Mouse (Mus musculus): ENCODE measurements at regions not wholly inside any gene's neighbourhood (a gene's known extent, or its start where the extent isn't known, plus 50 kb on each side); places are given as distances from the start of the nearest gene placed in this dataset.
"Not testable (repeated sequence)": the region's sequence is repeated elsewhere in the genome, so short reads cannot be mapped to it uniquely, and the experiment has no call there.

DNA sequence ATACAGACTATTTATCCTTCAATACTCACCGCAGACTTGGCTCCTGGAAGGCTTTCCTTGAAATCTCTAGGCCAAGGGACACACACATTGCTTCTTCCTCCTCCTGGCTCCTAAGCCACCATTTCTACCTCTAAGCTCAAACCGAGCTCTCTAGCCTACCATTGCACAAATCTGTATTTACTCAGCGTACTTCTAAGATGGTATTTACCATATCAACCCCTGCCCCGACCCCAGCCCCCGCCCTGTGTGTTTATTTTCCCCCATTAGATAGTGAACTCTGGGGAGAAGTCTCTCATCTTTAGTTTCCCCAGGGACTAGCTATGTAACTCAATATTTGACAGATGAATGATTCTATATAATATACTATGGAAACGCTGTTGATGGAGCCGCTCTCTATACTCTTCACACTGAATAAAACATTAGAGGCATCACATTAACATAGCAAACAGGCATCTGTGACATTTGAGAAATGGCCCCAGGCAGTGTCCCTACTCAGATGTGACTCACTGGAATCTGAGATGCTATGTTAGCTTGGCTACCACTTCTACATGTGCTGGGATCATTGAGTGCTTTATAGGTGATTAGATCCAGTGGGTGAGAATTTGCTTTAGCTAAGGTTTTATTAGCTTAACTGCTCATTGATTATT is 87.5 kb upstream of the Otx2 start:
- no peaks in the 10 kb centered on the region for H3K4me1 ChIP-seq (replicated peaks; ENCODE audit: low read depth, low read length)
- TF ChIP-seq CTCF (conservative IDR thresholded peaks at IDR 0.05; ENCODE audit: low read length) (no peak), NANOG (IDR thresholded peaks at IDR 0.05; ENCODE audit: borderline replicate concordance, low read length) (no peak), POU5F1 (IDR thresholded peaks at IDR 0.05; ENCODE audit: borderline replicate concordance, low read length) (no peak)
- H3K9me3 ChIP-seq (ENCODE audit: low read length) = no peaks in the 10 kb centered on the region
- H3K27me3 ChIP-seq (ENCODE audit: insufficient read depth, low read length) = peaks cover 18% of the 10 kb centered on the region
- H3K36me3 ChIP-seq (ENCODE audit: insufficient read depth, low read length) = no peaks in the 10 kb centered on the region
- H3K4me3 ChIP-seq (replicated peaks; ENCODE audit: low read length) = no peak overlapping the region

DNA sequence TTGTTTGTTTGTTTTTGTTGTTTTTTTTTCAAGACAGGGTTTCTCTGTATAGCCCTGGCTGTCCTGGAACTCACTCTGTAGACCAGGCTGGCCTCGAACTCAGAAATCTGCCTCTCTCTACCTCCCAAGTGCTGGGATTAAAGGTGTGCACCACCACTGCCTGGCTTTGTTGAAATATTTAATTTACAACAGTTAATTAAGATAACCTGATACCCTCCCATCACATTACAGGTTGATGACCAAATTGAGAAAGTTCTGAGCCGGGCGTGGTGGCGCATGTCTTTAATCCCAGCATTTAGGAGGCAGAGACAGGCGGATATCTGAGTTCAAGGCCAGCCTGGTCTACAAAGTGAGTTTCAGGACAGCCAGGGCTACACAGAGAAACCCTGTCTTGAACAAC is 81.5 kb upstream of the Otx2 start:
- H3K27me3 ChIP-seq (ENCODE audit: insufficient read depth, low read length) = peaks cover 30% of the 10 kb centered on the region
- H3K9me3 ChIP-seq (ENCODE audit: low read length); H3K4me3 ChIP-seq (replicated peaks; ENCODE audit: low read length); H3K36me3 ChIP-seq (ENCODE audit: insufficient read depth, low read length): not testable (repeated sequence)
- H3K4me1 ChIP-seq (replicated peaks; ENCODE audit: low read depth, low read length) = peaks cover 56% of the 10 kb centered on the region

DNA sequence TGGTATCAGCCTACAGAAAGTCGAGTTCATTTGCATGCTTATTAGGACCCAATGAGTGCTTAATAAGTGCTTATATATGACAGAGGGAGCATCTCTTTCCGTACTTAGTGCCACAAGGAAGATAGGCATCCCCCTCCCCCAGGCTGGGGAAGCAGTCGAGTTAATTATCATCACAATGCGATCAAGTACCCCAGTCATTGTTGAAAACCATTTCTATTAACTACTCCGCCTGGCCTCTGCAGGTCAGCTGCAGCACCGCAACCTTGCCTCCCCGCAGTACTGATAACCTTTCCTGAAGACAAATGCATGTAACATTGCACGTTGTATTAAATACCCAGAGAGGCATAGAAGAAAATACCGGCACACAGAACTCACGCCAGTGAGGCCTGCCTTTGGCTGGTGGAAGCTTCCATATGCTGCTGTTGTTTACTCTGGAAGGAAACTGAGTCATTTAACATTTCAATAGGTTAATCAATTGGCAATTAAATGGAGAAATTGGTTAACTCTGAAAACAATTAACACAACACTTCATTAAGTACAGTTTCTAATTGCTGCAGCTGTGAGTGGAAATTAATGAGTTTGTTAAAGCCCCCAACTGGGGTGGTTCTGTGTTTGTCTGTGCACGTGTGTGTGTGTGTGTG is 80.6 kb upstream of the Otx2 start:
- TF ChIP-seq CTCF (conservative IDR thresholded peaks at IDR 0.05; ENCODE audit: low read length) (no peak), POU5F1 (IDR thresholded peaks at IDR 0.05; ENCODE audit: borderline replicate concordance, low read length) (peak; percentile 74; the same call in 1 of the 2 replicates), NANOG (IDR thresholded peaks at IDR 0.05; ENCODE audit: borderline replicate concordance, low read length) (peak; percentile 88)
- peaks cover 64% of the 10 kb centered on the region for H3K4me1 ChIP-seq (replicated peaks; ENCODE audit: low read depth, low read length)
- H3K36me3 ChIP-seq (ENCODE audit: insufficient read depth, low read length) = no peaks in the 10 kb centered on the region
- H3K9me3 ChIP-seq (ENCODE audit: low read length) = no peaks in the 10 kb centered on the region
- H3K4me3 ChIP-seq (replicated peaks; ENCODE audit: low read length) = 0 out of 2 replicates have a peak overlapping the region, but pooled peaks have one; percentile 3
- H3K27me3 ChIP-seq (ENCODE audit: insufficient read depth, low read length) = peaks cover 31% of the 10 kb centered on the region

DNA sequence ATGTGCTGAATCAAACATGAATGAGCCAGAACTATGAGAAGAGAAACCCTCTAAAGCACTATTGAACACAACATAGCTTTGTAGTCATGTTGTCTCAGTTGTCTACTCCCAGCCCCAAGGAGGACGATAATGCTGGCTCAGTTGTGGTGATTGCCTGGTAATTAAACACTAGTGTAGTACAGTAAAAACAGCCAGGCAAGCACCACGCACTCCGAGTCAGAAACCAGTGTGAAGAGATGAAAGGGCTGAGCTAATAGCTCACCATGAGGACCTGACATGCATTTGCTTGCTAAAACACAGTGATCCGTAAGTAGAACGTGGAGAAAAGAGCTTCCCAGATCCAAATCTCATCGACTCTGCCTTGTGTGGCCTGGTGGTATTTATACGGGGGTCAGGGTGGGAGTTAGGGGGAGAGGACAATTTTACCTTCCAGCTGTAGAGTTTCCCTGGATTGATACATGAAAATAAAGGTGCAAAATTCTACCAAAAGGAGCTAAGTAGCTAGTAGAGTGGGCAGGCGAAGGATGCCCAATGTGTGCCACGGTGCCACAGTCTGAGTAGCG is 80.0 kb upstream of the Otx2 start:
- no peaks in the 10 kb centered on the region for H3K36me3 ChIP-seq (ENCODE audit: insufficient read depth, low read length)
- H3K4me3 ChIP-seq (replicated peaks; ENCODE audit: low read length) = 0 out of 2 replicates have a peak overlapping the region, but pooled peaks have one; percentile 3
- no peaks in the 10 kb centered on the region for H3K9me3 ChIP-seq (ENCODE audit: low read length)
- TF ChIP-seq CTCF (conservative IDR thresholded peaks at IDR 0.05; ENCODE audit: low read length) = no peak
- no peak for TF ChIP-seq POU5F1 (IDR thresholded peaks at IDR 0.05; ENCODE audit: borderline replicate concordance, low read length)
- no peak for TF ChIP-seq NANOG (IDR thresholded peaks at IDR 0.05; ENCODE audit: borderline replicate concordance, low read length)
- peaks cover 30% of the 10 kb centered on the region for H3K27me3 ChIP-seq (ENCODE audit: insufficient read depth, low read length)
- peaks cover 70% of the 10 kb centered on the region for H3K4me1 ChIP-seq (replicated peaks; ENCODE audit: low read depth, low read length)

DNA sequence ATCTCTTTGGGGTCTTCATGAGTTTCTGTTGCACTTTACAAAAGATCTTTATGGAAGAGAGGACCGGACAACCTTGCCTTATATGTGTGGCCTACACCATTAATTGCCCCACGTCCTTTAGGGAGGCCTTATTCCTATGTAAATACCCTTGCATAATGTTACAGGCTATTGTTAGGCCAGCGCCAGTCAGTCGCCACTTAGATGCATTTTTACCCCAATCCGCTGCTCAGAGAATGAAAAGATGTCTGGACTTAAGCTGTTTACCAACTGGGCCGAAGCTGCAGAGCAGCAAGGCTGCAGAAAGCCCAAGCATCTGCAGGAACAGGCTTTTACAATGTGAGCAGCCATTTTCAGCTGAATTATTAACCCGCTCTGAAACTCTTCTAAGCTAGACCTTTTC is 79.5 kb upstream of the Otx2 start:
- Histone ChIP-seq H3K27me3 (ENCODE audit: insufficient read depth, low read length) (peaks cover 26% of the 10 kb centered on the region), H3K4me1 (replicated peaks; ENCODE audit: low read depth, low read length) (peaks cover 76% of the 10 kb centered on the region), H3K36me3 (ENCODE audit: insufficient read depth, low read length) (no peaks in the 10 kb centered on the region), H3K4me3 (replicated peaks; ENCODE audit: low read length) (no peak overlapping the region; the same call in 1 of the 2 replicates), H3K9me3 (ENCODE audit: low read length) (peaks cover under 1% of the 10 kb centered on the region; the same call in 1 of the 2 replicates)
- TF ChIP-seq CTCF (conservative IDR thresholded peaks at IDR 0.05; ENCODE audit: low read length) = no peak
- no peak for TF ChIP-seq NANOG (IDR thresholded peaks at IDR 0.05; ENCODE audit: borderline replicate concordance, low read length)
- TF ChIP-seq POU5F1 (IDR thresholded peaks at IDR 0.05; ENCODE audit: borderline replicate concordance, low read length) = no peak

DNA sequence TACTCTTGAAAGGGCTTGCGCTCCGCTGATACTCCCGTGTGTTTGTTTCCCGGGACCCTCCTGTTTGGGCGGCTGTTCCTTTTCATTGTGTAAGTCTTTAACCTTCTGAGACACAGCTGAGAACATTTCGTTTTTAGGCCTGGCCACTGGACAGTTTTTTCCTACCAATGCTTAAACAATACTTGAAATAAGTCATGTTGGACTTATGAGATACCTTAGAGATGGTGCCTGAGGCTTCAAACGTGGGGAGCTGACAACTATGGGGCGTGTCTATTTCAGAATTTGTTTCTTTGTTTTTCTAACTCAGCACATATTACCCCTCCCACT is 78.9 kb upstream of the Otx2 start:
- no peaks in the 10 kb centered on the region for H3K36me3 ChIP-seq (ENCODE audit: insufficient read depth, low read length)
- peaks cover 3% of the 10 kb centered on the region; the same call in 1 of the 2 replicates for H3K9me3 ChIP-seq (ENCODE audit: low read length)
- peaks cover 24% of the 10 kb centered on the region for H3K27me3 ChIP-seq (ENCODE audit: insufficient read depth, low read length)
- TF ChIP-seq POU5F1 (IDR thresholded peaks at IDR 0.05; ENCODE audit: borderline replicate concordance, low read length) = no peak
- TF ChIP-seq CTCF (conservative IDR thresholded peaks at IDR 0.05; ENCODE audit: low read length) = no peak
- no peak for TF ChIP-seq NANOG (IDR thresholded peaks at IDR 0.05; ENCODE audit: borderline replicate concordance, low read length)
- H3K4me3 ChIP-seq (replicated peaks; ENCODE audit: low read length) = peak overlapping the region; percentile 17
- peaks cover 80% of the 10 kb centered on the region for H3K4me1 ChIP-seq (replicated peaks; ENCODE audit: low read depth, low read length)

DNA sequence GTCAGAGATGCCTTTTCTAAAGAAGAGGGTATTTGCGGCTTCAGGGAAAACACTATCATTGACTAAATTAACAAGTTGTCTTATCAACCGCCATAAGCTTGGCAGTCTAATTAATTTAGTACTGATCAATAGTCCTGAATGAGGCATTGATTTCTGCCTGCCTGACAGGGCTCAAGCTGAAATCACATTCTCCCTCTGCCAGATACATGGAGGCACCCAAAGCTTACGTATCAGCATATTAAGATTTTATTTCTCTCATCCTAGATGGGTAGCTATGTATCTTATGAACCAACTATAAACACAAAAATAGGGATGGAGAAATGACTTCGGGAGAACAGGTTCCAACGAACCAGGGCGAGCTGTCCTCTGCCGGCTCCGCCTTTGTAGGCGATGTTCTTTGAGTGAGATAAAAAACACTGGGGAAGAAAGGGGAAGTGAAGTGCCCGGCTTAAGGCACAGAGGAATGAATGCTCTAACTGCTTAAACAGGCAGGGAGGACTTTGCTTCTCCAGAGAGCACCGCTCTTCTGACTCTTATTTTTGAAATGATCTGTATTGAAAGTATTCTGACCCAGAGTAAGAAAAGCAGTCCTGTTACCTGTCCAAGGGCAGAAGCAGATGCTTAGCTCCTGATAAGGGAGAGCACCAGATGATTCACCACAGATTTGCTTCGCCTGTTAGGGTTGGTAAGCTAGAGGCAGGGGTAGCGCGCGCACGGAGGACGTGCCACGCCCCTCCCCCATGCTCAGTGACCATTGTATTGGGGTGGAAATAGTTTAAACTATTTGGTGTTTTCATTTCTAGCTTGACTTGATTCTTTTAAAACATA is 78.3 kb upstream of the Otx2 start:
- peak overlapping the region; percentile 17 for H3K4me3 ChIP-seq (replicated peaks; ENCODE audit: low read length)
- H3K27me3 ChIP-seq (ENCODE audit: insufficient read depth, low read length) = peaks cover 21% of the 10 kb centered on the region
- H3K4me1 ChIP-seq (replicated peaks; ENCODE audit: low read depth, low read length) = peaks cover 81% of the 10 kb centered on the region
- H3K9me3 ChIP-seq (ENCODE audit: low read length) = peaks cover 3% of the 10 kb centered on the region; the same call in 1 of the 2 replicates
- H3K36me3 ChIP-seq (ENCODE audit: insufficient read depth, low read length) = no peaks in the 10 kb centered on the region
- TF ChIP-seq NANOG (IDR thresholded peaks at IDR 0.05; ENCODE audit: borderline replicate concordance, low read length) (no peak), POU5F1 (IDR thresholded peaks at IDR 0.05; ENCODE audit: borderline replicate concordance, low read length) (no peak), CTCF (conservative IDR thresholded peaks at IDR 0.05; ENCODE audit: low read length) (no peak)

DNA sequence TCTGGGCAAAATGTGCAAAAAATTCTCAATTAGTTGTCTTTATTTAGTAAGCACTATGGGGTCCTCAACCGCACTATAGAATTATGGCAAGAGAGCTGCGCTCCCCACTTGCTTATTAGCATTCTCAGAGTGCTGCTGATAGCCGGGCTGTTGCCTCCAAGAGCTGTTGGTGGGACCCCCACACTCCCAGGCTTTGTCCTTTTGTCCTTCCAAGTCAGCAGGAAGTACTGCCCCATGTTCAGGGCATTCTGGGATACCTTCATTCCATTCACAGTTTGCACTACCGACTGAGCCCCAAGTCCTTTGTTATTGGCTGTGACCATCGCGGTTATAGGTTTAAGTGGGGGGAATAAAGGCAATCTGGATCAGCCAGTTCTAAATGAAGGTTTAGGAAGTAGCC is 77.4 kb upstream of the Otx2 start:
- H3K4me3 ChIP-seq (replicated peaks; ENCODE audit: low read length) = no peak overlapping the region
- no peaks in the 10 kb centered on the region for H3K36me3 ChIP-seq (ENCODE audit: insufficient read depth, low read length)
- peaks cover 16% of the 10 kb centered on the region for H3K27me3 ChIP-seq (ENCODE audit: insufficient read depth, low read length)
- peaks cover 3% of the 10 kb centered on the region; the same call in 1 of the 2 replicates for H3K9me3 ChIP-seq (ENCODE audit: low read length)
- TF ChIP-seq NANOG (IDR thresholded peaks at IDR 0.05; ENCODE audit: borderline replicate concordance, low read length) = no peak
- no peak for TF ChIP-seq CTCF (conservative IDR thresholded peaks at IDR 0.05; ENCODE audit: low read length)
- no peak for TF ChIP-seq POU5F1 (IDR thresholded peaks at IDR 0.05; ENCODE audit: borderline replicate concordance, low read length)
- H3K4me1 ChIP-seq (replicated peaks; ENCODE audit: low read depth, low read length) = peaks cover 80% of the 10 kb centered on the region
